Mouse (Mus musculus) limb, embryonic 14.5 days (tissue): ENCODE measurements around the gene Ppp2r2c. TPM values are rescaled to one million over a fixed set of nuclear protein-coding genes. Genes with fewer than 3 reads are reported as not detected.

ENCODE experiments used
- ATAC-seq: fragments of 200-750 bp; cut with Nextera tagmentation; 2 replicates; pipeline ENCODE4 v1.8.0; 2017; ENCODE audit warnings: low read depth, moderate number of reproducible peaks, moderate TSS enrichment; ENCODE audit not compliant: low FRiP score
- DNase-seq: peaks from one replicate; pipeline ENCODE4 v3.0.0-alpha.2; 2015; ENCODE audit warnings: low spot score
- H3K27ac ChIP-seq: fragments of 300-500 bp; sonication (generic); replicated peaks from 2 replicates; pipeline ENCODE4 v1.5.1; 2014; ENCODE audit warnings: low read depth, mild to moderate bottlenecking, low read length, moderate library complexity, mixed read lengths
- H3K27me3 ChIP-seq: fragments of 300-500 bp; sonication (generic); 2 replicates; pipeline ENCODE4 v1.6.1; 2014; ENCODE audit warnings: low read length, mixed read lengths; ENCODE audit not compliant: control insufficient read depth, insufficient read depth
- H3K36me3 ChIP-seq: fragments of 300-500 bp; sonication (generic); 2 replicates; pipeline ENCODE4 v1.6.1; 2014; ENCODE audit warnings: mild to moderate bottlenecking, low read length, moderate library complexity, mixed read lengths; ENCODE audit not compliant: control insufficient read depth, insufficient read depth
- H3K4me1 ChIP-seq: fragments of 300-500 bp; sonication (generic); 2 replicates; pipeline ENCODE4 v1.6.1; 2014; ENCODE audit warnings: antibody characterized with exemption, low read length, mixed read lengths; ENCODE audit not compliant: control insufficient read depth, insufficient read depth
- H3K4me2 ChIP-seq: fragments of 300-500 bp; sonication (generic); replicated peaks from 2 replicates; pipeline ENCODE4 v1.6.1; 2014; ENCODE audit warnings: low read depth, mild to moderate bottlenecking, low read length, moderate library complexity; ENCODE audit not compliant: severe bottlenecking
- H3K4me3 ChIP-seq: fragments of 300-500 bp; sonication (generic); replicated peaks from 2 replicates; pipeline ENCODE4 v1.5.1; 2014; ENCODE audit warnings: low read length
- H3K9ac ChIP-seq: fragments of 300-500 bp; sonication (generic); 2 replicates; pipeline ENCODE4 v1.6.1; 2014; ENCODE audit warnings: mild to moderate bottlenecking, low read depth, low read length, moderate library complexity; ENCODE audit not compliant: severe bottlenecking
- H3K9me3 ChIP-seq: fragments of 300-500 bp; sonication (generic); 2 replicates; pipeline ENCODE4 v1.6.1; 2016; ENCODE audit warnings: low read length; ENCODE audit not compliant: control insufficient read depth
- POLR2A ChIP-seq: fragments of 200-500 bp; IDR thresholded peaks from 2 replicates; pipeline ENCODE4 v1.8.0; 2012; ENCODE audit warnings: inconsistent platforms, mild to moderate bottlenecking, moderate library complexity, borderline replicate concordance; ENCODE audit not compliant: insufficient read depth, insufficient read length; ENCODE audit errors: extremely low read depth
- WGBS: fragments of 180-500 bp; shearing (Covaris S2); extraction: QIAGEN DNeasy Blood & Tissue Kit; methylation state at CpG from one replicate; pipeline ENCODE4 v1.1.7; 2014; 5-methylcytosine and 5-hydroxymethylcytosine counted together
- polyA plus RNA-seq, 2 experiments: library from polyadenylated mRNA; depleted of rRNA in 1 of 2; stranded (reverse) in 1 of 2; unstranded in 1 of 2; fragments of >200 nt; fragmentation: Nextera tagmentation in 1 of 2; extraction: Ambion mirVana in 1 of 2; gene quantifications; 2 replicates each; pipeline versions ENCODE4 v1.2.1 to v1.2.3; 2012 to 2014

Gene Ppp2r2c
- polyA plus RNA-seq, 2 experiments, result 0.11 to 0.63 TPM

GRCm38 (mm10) chr5:36886852-36887283 lies 18.6 kb downstream of the Ppp2r2c start:
- WGBS, result 72% methylated on average over 7 of the region's 7 CpGs
- H3K27me3 ChIP-seq, result no peaks in the 10 kb centered on the region

GRCm38 (mm10) chr5:36887299-36887988 lies 19.1 kb downstream of the Ppp2r2c start:
- H3K9me3 ChIP-seq, result no peaks in the 10 kb centered on the region
- no peaks in the 10 kb centered on the region for H3K36me3 ChIP-seq
- no peak for DNase-seq
- H3K9ac ChIP-seq, result no peak overlapping the region
- no peak overlapping the region for H3K4me3 ChIP-seq
- H3K4me1 ChIP-seq, result no peaks in the 10 kb centered on the region
- ATAC-seq, result no peak
- WGBS, result 14% methylated on average over 9 of the region's 9 CpGs
- H3K4me2 ChIP-seq, result no peak overlapping the region
- no peaks in the 10 kb centered on the region for H3K27me3 ChIP-seq
- no peak for TF ChIP-seq POLR2A
- no peak overlapping the region for H3K27ac ChIP-seq

More at GRCm38 (mm10) chr5:36886852-36887283, 18.6 kb downstream of the Ppp2r2c start:
- no peak for ATAC-seq
- no peak for DNase-seq
- Histone ChIP-seq H3K4me3 (no peak overlapping the region), H3K36me3 (no peaks in the 10 kb centered on the region), H3K9me3 (no peaks in the 10 kb centered on the region), H3K9ac (no peak overlapping the region), H3K27ac (no peak overlapping the region), H3K4me2 (no peak overlapping the region), H3K4me1 (no peaks in the 10 kb centered on the region)
- no peak for TF ChIP-seq POLR2A

DNA sequence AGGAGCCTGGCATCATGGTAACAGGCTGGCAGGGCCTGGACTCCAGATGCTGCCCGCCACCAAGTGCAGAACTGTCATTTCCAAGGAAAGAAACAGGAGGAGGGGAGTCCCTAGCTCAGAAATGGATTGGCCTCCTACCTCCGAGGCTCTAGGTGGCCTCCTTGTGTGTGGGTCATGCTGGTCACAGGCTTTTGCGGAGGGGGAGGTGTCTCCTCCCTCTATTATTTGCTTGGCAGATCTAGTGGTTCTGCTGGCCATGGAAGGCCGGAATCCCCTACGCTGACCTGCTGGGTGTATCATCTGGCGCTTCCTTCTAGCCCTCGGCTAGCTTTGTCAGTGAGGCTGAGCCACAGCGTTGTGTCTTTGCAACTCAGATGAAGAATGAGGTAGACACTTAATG lies 20.2 kb downstream of the Ppp2r2c start:
- Histone ChIP-seq H3K4me2 (no peak overlapping the region), H3K9ac (no peak overlapping the region), H3K27me3 (no peaks in the 10 kb centered on the region), H3K4me3 (no peak overlapping the region), H3K4me1 (no peaks in the 10 kb centered on the region), H3K9me3 (no peaks in the 10 kb centered on the region), H3K36me3 (no peaks in the 10 kb centered on the region), H3K27ac (no peak overlapping the region)
- no peak for TF ChIP-seq POLR2A
- ATAC-seq (no peak), DNase-seq (no peak)
- 84% methylated on average over 8 of the region's 8 CpGs for WGBS

- no peaks in the 10 kb centered on the region for H3K9me3 ChIP-seq
- H3K36me3 ChIP-seq, result no peaks in the 10 kb centered on the region
- no peak overlapping the region for H3K4me2 ChIP-seq
- DNase-seq (no peak), ATAC-seq (no peak)
- H3K4me1 ChIP-seq, result no peaks in the 10 kb centered on the region
- no peak overlapping the region for H3K9ac ChIP-seq
- no peaks in the 10 kb centered on the region for H3K27me3 ChIP-seq
- no peak for TF ChIP-seq POLR2A
- H3K27ac ChIP-seq, result no peak overlapping the region
- WGBS, result 85% methylated on average over 11 of the region's 11 CpGs
- H3K4me3 ChIP-seq, result no peak overlapping the region
Measured at GRCm38 (mm10) chr5:36888911-36889310, 20.6 kb downstream of the Ppp2r2c start.

GRCm38 (mm10) chr5:36889380-36889886 lies 21.1 kb downstream of the Ppp2r2c start:
- H3K27ac ChIP-seq, result no peak overlapping the region
- no peak overlapping the region for H3K4me2 ChIP-seq
- no peak for TF ChIP-seq POLR2A
- H3K4me1 ChIP-seq, result no peaks in the 10 kb centered on the region
- H3K27me3 ChIP-seq, result no peaks in the 10 kb centered on the region
- no peaks in the 10 kb centered on the region for H3K36me3 ChIP-seq
- no peak overlapping the region for H3K9ac ChIP-seq
- ATAC-seq (no peak), DNase-seq (no peak)
- H3K4me3 ChIP-seq, result no peak overlapping the region
- no peaks in the 10 kb centered on the region for H3K9me3 ChIP-seq
- WGBS, result 73% methylated on average over 2 of the region's 2 CpGs

- Histone ChIP-seq H3K36me3 (no peaks in the 10 kb centered on the region), H3K4me2 (no peak overlapping the region), H3K27ac (no peak overlapping the region), H3K27me3 (no peaks in the 10 kb centered on the region), H3K9me3 (no peaks in the 10 kb centered on the region), H3K4me3 (no peak overlapping the region), H3K4me1 (no peaks in the 10 kb centered on the region), H3K9ac (no peak overlapping the region)
- 45% methylated on average over 9 of the region's 9 CpGs for WGBS
- ATAC-seq (no peak), DNase-seq (no peak)
- no peak for TF ChIP-seq POLR2A
Measured at GRCm38 (mm10) chr5:36890794-36891193, 22.5 kb downstream of the Ppp2r2c start.
